Mouse (Mus musculus): Measurements from ENCODE around the gene Igf2. TPM values are rescaled to one million over a fixed set of nuclear protein-coding genes. Genes with fewer than 3 reads are reported as not detected.
A peak's percentile ranks its signal among the peaks of the same experiment; 100 is the strongest.

Igf2 gene
- polyA plus RNA-seq, 1 experiment from 2014 or later: 1,357 TPM

DNA sequence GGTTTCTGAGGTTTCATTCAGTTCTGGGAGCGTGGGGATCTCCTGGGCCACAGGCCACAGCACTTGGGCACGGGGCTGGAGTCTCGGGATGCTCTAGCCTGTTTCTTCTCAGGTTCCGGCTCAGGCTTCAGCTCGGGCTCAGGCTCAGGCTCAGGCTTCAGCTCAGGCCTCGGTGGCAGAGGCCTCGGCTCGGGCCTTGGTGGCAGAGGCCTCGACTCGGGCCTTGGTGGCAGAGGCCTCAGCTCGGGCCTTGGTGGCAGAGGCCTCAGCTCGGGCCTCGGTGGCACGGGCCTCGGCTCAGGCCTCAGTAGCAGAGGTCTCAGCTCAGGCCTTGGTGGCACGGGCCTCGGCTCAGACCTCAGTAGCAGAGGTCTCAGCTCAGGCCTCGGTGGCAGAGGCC lies 905 bp upstream of the Igf2 start:
- Histone ChIP-seq H3K27ac (replicated peaks) (no peak overlapping the region), H3K27me3 (replicated peaks) (peaks cover 43% of the 10 kb centered on the region), H3K9ac (no peak overlapping the region), H3K4me1 (peaks cover 21% of the 10 kb centered on the region; the same call in 1 of the 2 replicates), H3K4me3 (no peak overlapping the region), H3K4me2 (no peak overlapping the region), H3K36me3 (peaks cover 54% of the 10 kb centered on the region), H3K9me3 (peaks cover 38% of the 10 kb centered on the region)
- no peak for ATAC-seq (ENCODE audit: extremely low read depth, insufficient number of reproducible peaks, low FRiP score, low TSS enrichment)
- 89% methylated on average over 18 of the region's 18 CpGs for WGBS

DNA sequence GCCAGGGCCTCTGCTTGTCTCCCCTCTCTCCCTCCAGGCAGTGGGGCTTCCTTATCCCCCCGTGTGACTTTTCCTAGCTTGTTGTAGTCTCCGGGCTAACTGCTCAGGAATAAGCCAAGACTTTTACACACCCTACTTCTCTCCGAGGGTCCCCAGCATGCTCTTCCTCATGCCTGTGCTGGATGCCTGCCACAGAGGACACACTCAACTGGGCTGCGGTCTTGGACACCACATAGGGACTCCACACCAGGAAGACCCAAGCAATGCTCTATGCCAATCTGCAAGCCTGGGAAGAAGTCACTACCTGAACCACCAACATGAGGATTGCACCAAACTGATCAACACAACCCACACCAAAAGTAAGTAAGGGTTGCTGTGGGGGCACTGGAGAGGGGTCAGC lies 507 bp downstream of the Igf2 start:
- H3K27me3 ChIP-seq (replicated peaks): peaks cover 53% of the 10 kb centered on the region

DNA sequence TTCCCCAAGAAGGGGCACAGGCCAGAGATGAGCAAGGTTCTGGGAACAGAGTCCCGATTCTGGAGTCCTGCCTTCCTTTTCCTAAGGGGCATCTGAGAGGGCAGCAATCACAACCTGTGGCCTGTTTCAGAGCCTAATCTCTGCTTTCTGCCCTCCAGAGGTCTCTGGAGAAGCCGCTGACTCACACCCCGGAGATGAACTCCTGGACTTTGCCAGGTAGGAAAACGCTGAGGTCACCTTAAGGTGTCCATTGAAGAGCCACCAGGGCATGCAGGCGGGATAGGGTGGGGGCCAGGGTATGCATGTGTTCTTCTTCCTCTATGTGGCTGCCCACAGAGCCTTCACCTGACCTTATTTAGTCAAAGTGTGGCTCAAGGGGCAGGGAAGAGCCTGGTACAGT lies 1.3 kb downstream of the Igf2 start:
- peaks cover 48% of the 10 kb centered on the region for H3K36me3 ChIP-seq
- peak overlapping the region; percentile 25 for H3K4me3 ChIP-seq
- WGBS: 39% methylated on average over 5 of the region's 5 CpGs
- H3K27me3 ChIP-seq (replicated peaks): peaks cover 61% of the 10 kb centered on the region
- H3K9ac ChIP-seq: peak overlapping the region; percentile 98
- ATAC-seq (ENCODE audit: extremely low read depth, insufficient number of reproducible peaks, low FRiP score, low TSS enrichment): no peak
- peak overlapping the region; percentile 78 for H3K4me2 ChIP-seq
- peaks cover 22% of the 10 kb centered on the region; the same call in 1 of the 2 replicates for H3K4me1 ChIP-seq
- peak overlapping the region; percentile 39 for H3K27ac ChIP-seq (replicated peaks)
- peaks cover 22% of the 10 kb centered on the region for H3K9me3 ChIP-seq

More for the DNA sequence above, 507 bp downstream of the Igf2 start:
- H3K4me3 ChIP-seq: 0 out of 2 replicates have a peak overlapping the region, but pooled peaks have one; percentile 25
- no peak for ATAC-seq (ENCODE audit: extremely low read depth, insufficient number of reproducible peaks, low FRiP score, low TSS enrichment)
- H3K36me3 ChIP-seq: peaks cover 52% of the 10 kb centered on the region
- peaks cover 28% of the 10 kb centered on the region for H3K9me3 ChIP-seq
- WGBS: 68% methylated on average over 4 of the region's 4 CpGs
- peak overlapping the region; percentile 98; the same call in 1 of the 2 replicates for H3K9ac ChIP-seq
- H3K27ac ChIP-seq (replicated peaks): peak overlapping the region; percentile 39; the same call in 1 of the 2 replicates
- peak overlapping the region; percentile 78 for H3K4me2 ChIP-seq
- H3K4me1 ChIP-seq: peaks cover 21% of the 10 kb centered on the region; the same call in 1 of the 2 replicates

DNA sequence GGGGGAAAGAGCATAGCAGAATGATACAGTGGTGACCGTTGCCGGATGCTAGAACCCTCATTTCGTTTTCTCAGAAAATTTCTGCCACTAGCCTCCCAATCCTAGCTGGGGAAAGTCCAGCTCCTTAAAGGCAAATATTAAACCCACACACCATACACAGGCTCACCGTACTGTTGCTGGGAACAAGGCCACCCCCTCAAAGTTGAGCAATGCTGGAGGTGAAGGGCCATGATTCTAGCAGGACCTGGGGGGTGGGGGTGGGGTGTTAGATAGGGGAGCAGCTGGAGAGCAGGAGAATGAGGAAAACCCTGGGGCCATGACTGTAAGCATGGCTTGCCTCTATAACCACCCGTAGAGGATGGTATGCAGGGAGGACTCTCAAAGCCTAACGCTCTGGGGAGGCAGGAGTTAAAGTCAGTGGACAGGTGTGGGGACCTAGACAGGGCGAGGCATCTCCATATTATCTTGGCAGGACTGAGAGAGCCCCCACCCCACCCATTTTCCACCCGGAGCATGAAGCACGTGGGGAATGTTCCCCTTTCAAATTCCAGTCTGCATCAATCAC lies 2.1 kb downstream of the Igf2 start:
- ATAC-seq (ENCODE audit: extremely low read depth, insufficient number of reproducible peaks, low FRiP score, low TSS enrichment): no peak; the same call in 1 of the 2 replicates
- Histone ChIP-seq H3K27me3 (replicated peaks) (peaks cover 69% of the 10 kb centered on the region), H3K36me3 (peaks cover 43% of the 10 kb centered on the region), H3K9me3 (peaks cover 14% of the 10 kb centered on the region), H3K9ac (peak overlapping the region; percentile 98), H3K27ac (replicated peaks) (peak overlapping the region; percentile 99), H3K4me3 (peak overlapping the region; percentile 80), H3K4me1 (peaks cover 31% of the 10 kb centered on the region; the same call in 1 of the 2 replicates), H3K4me2 (peak overlapping the region; percentile 78)
- WGBS: 4% methylated on average over 9 of the region's 9 CpGs

DNA sequence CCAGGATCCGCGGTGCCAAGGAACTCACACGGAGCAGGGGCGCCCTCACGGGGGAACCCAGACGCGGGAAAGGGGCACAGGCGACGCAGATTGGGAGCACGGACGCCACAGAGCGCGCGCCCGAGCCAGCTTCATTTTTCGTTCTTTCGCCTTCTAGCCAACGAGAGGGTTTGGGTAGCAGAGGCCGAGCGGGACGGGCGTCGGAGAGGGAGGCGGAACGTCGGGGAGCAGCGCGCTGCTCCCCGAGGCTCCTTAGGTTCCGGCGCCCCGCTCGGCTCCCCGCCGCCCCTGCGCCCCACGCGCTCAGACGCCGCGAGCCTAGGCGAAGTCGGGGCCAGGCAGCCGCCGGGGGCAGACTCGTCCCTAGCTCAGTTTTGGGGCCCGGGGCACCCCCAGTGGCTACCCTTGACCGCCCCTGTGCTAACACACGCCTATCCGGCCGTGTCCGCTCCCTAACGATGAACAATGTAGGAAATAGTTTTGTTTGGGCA lies 2.6 kb downstream of the Igf2 start:
- WGBS: 1% methylated on average over 53 of the region's 53 CpGs
- Histone ChIP-seq H3K9me3 (peaks cover 8% of the 10 kb centered on the region), H3K4me2 (peak overlapping the region; percentile 78), H3K27ac (replicated peaks) (peak overlapping the region; percentile 99), H3K27me3 (replicated peaks) (peaks cover 75% of the 10 kb centered on the region), H3K9ac (peak overlapping the region; percentile 98), H3K36me3 (peaks cover 37% of the 10 kb centered on the region), H3K4me3 (peak overlapping the region; percentile 80), H3K4me1 (peaks cover 33% of the 10 kb centered on the region; the same call in 1 of the 2 replicates)
- no peak for ATAC-seq (ENCODE audit: extremely low read depth, insufficient number of reproducible peaks, low FRiP score, low TSS enrichment)

DNA sequence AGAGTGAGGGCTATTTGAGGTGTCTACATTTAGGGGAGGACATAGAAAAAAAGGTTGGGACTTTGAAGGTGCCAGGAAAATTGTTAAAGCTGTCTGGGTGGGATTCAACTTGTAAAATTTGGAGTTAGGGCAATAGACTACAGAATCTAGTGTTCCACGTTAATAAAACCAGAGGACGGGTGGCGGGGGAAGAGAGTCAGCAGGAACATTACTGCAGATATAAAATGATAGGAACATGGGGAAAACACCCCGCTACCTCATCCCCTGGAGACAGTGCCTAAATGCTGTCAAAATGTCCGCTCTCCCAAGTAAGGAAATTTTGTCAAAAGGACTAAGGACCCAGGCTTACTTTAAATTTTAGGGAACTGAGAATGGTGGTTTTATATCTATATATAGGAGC lies 3.5 kb downstream of the Igf2 start:
- peak overlapping the region; percentile 99 for H3K27ac ChIP-seq (replicated peaks)
- peak overlapping the region; percentile 80 for H3K4me3 ChIP-seq
- 0 out of 2 replicates have a peak, but pooled peaks cover 1% of the 10 kb centered on the region for H3K9me3 ChIP-seq
- peak overlapping the region; percentile 98 for H3K9ac ChIP-seq
- peaks cover 29% of the 10 kb centered on the region for H3K36me3 ChIP-seq
- H3K27me3 ChIP-seq (replicated peaks): peaks cover 81% of the 10 kb centered on the region
- 16% methylated on average over 5 of the region's 5 CpGs for WGBS
- ATAC-seq (ENCODE audit: extremely low read depth, insufficient number of reproducible peaks, low FRiP score, low TSS enrichment): no peak
- peak overlapping the region; percentile 78 for H3K4me2 ChIP-seq
- peaks cover 33% of the 10 kb centered on the region; the same call in 1 of the 2 replicates for H3K4me1 ChIP-seq

DNA sequence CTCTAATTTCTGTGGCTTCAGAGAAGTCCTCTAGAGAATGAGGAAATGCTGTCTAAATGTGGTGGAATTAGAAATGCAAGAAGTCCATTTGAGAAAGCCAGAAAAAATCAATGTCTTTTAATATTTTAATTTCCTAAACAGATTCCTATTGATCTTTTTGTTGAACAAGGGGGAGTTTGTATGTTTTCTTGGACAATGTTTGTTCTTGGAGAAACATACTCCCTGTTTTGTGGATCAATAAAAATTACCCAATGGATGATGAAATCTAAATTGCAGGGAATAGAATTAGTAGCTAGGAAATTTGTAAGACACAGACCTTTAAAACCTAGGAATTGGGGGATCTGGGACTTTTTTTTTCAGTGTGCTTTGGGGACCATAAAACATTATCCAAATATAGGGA lies 4.8 kb downstream of the Igf2 start:
- Histone ChIP-seq H3K9ac (peak overlapping the region; percentile 98), H3K27ac (replicated peaks) (peak overlapping the region; percentile 99), H3K4me3 (peak overlapping the region; percentile 80), H3K4me2 (peak overlapping the region; percentile 78), H3K36me3 (peaks cover 20% of the 10 kb centered on the region), H3K4me1 (peaks cover 33% of the 10 kb centered on the region; the same call in 1 of the 2 replicates), H3K9me3 (no peaks in the 10 kb centered on the region), H3K27me3 (replicated peaks) (peaks cover 94% of the 10 kb centered on the region)
- ATAC-seq (ENCODE audit: extremely low read depth, insufficient number of reproducible peaks, low FRiP score, low TSS enrichment): no peak

DNA sequence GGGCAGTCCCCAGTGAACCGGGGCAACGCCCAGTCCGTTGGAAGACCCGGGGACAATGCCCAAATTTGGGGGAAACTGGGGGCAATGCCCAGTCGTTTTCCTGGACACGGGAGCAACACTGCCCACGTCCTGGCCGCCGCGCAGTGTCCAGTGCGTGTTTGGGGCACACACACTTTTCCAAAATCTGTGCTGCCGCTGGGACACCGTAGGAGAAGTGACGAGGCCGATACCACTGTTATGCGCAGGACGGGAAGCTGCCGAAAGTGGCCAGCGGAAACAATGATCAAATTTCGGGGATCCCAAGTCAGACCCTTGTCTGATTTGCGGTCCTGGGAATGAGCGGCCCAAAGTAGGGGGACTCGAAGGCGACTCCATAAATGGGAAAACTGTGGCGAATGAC lies 5.6 kb downstream of the Igf2 start:
- Histone ChIP-seq H3K27me3 (replicated peaks) (peaks cover 94% of the 10 kb centered on the region), H3K9ac (peak overlapping the region; percentile 98), H3K4me1 (peaks cover 33% of the 10 kb centered on the region; the same call in 1 of the 2 replicates), H3K27ac (replicated peaks) (peak overlapping the region; percentile 99), H3K4me3 (peak overlapping the region; percentile 80), H3K9me3 (no peaks in the 10 kb centered on the region), H3K36me3 (peaks cover 17% of the 10 kb centered on the region), H3K4me2 (peak overlapping the region; percentile 78)
- under 1% methylated on average over 25 of the region's 25 CpGs for WGBS
- no peak for ATAC-seq (ENCODE audit: extremely low read depth, insufficient number of reproducible peaks, low FRiP score, low TSS enrichment)

DNA sequence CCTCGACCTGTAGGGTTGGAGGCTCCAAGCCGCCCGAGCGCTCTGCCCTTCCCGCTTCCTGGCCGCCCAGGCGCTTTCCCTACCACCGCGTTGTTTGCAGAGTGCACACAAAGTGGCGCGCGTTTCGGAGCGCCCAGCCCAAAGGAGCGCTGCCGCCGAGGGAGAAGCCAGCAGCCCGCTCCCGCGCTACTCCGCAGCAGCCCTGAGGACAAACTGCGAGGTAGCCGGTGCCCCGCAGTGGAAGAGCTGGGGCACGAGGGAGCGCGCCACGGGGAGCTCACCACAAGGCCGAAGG lies 6.0 kb downstream of the Igf2 start:
- under 1% methylated on average over 29 of the region's 29 CpGs for WGBS
- no peak for ATAC-seq (ENCODE audit: extremely low read depth, insufficient number of reproducible peaks, low FRiP score, low TSS enrichment)
- peaks cover 30% of the 10 kb centered on the region; the same call in 1 of the 2 replicates for H3K4me1 ChIP-seq
- peaks cover 94% of the 10 kb centered on the region for H3K27me3 ChIP-seq (replicated peaks)
- H3K9ac ChIP-seq: peak overlapping the region; percentile 98
- peak overlapping the region; percentile 78 for H3K4me2 ChIP-seq
- peak overlapping the region; percentile 99 for H3K27ac ChIP-seq (replicated peaks)
- H3K9me3 ChIP-seq: no peaks in the 10 kb centered on the region
- peaks cover 14% of the 10 kb centered on the region for H3K36me3 ChIP-seq
- H3K4me3 ChIP-seq: peak overlapping the region; percentile 80

DNA sequence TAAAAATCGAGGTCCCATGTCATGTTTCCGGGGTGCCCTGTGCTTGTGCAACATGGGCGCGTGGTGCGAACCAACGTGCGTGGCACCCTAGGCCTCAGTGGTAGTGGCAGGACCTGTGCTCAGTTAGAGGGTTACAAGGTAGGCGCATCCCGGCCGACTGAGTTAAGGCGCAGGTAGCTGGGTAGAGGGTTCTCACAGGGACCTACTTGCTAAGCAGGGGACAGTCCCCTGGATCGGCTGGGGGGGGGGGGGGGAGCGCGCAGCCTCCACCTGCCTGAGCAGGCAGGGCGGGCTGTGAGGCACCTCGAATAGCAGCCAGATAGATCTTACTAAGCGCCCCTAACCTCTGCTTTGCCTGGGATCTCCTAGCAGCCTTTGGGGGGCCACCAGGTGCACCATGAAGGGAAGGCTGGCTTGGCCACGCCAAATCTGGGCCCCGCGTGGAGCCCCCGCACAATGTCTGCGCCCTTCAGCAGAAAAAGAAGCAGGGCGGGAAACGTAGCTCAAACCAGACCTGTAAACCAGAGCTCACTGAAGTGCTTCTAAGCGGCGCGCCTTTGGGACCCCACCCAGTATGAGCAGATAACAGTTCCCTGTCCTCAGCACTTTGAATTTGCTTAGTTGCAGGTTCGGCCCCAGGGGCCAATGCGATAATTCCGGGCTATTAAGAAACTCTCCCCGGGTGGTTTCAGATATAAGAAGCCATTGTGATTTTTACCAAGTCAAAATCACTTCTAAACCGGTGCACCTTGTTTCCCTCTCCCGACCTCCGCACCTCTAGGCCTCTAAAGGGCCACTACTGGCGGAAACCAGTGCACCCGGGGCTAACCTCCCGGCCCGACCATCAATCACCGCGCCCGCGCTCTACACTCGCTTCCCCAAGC lies 6.6 kb downstream of the Igf2 start:
- Histone ChIP-seq H3K27ac (replicated peaks) (peak overlapping the region; percentile 99), H3K9me3 (no peaks in the 10 kb centered on the region), H3K36me3 (peaks cover 16% of the 10 kb centered on the region), H3K4me2 (peak overlapping the region; percentile 78), H3K9ac (peak overlapping the region; percentile 98), H3K4me3 (peak overlapping the region; percentile 80), H3K4me1 (peaks cover 30% of the 10 kb centered on the region), H3K27me3 (replicated peaks) (peaks cover 94% of the 10 kb centered on the region)
- ATAC-seq (ENCODE audit: extremely low read depth, insufficient number of reproducible peaks, low FRiP score, low TSS enrichment): no peak
- WGBS: under 1% methylated on average over 43 of the region's 43 CpGs

DNA sequence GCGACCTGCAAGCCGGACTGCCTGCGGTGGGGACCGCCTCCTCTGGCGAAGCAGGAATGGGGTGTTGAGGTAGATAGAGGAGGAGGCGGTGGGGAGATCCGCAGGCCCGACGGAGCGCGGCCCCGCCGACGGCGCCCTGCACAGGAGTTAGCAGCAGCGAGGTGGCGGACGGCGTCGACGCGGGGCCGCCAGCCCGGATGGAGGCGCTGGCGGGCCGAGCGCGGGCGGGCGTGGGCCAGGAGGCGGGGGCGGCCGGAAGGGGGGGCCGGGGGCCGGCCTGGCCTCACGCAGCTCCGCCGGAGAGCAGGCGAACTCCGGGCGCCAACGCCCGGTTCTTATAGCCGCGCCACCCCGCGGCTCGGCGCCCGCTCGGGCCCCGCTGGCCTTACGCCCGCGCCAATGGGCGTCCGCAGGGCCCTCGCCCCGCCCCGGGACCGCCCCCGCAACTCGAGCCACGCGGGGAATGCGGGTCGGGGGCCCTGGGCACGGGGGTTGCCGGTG lies 7.4 kb downstream of the Igf2 start:
- ATAC-seq (ENCODE audit: extremely low read depth, insufficient number of reproducible peaks, low FRiP score, low TSS enrichment): peak; percentile 66
- Histone ChIP-seq H3K4me2 (peak overlapping the region; percentile 78), H3K4me1 (peaks cover 28% of the 10 kb centered on the region), H3K4me3 (peak overlapping the region; percentile 80), H3K27me3 (replicated peaks) (peaks cover 94% of the 10 kb centered on the region), H3K27ac (replicated peaks) (peak overlapping the region; percentile 99), H3K36me3 (peaks cover 24% of the 10 kb centered on the region), H3K9me3 (no peaks in the 10 kb centered on the region), H3K9ac (peak overlapping the region; percentile 98)
- WGBS: under 1% methylated on average over 31 of the region's 70 CpGs

Measured in heart, embryonic 13.5 days (tissue).